Mouse (Mus musculus): ENCODE results near the gene Vangl1.
A peak's percentile ranks its signal among the peaks of the same experiment; 100 is the strongest.

Gene Vangl1

GRCm38 (mm10) chr3:102198446-102198845 lies 6.0 kb downstream of the Vangl1 start:
- no peak for DNase-seq (ENCODE audit: low spot score)

- DNase-seq (ENCODE audit: low spot score), result peak; percentile 75
Measured at GRCm38 (mm10) chr3:102197746-102198145, 6.7 kb downstream of the Vangl1 start.

GRCm38 (mm10) chr3:102197152-102197551 lies 7.3 kb downstream of the Vangl1 start:
- DNase-seq (ENCODE audit: low spot score), result no peak

GRCm38 (mm10) chr3:102196166-102196565 lies 8.3 kb downstream of the Vangl1 start:
- DNase-seq (ENCODE audit: low spot score), result no peak

GRCm38 (mm10) chr3:102195762-102196161 lies 8.7 kb downstream of the Vangl1 start:
- no peak for DNase-seq (ENCODE audit: low spot score)

GRCm38 (mm10) chr3:102194291-102195051 lies 10.0 kb downstream of the Vangl1 start:
- peak; percentile 54 for DNase-seq (ENCODE audit: low spot score)

- DNase-seq (ENCODE audit: low spot score), result peak; percentile 78
Measured at GRCm38 (mm10) chr3:102193488-102194290, 10.8 kb downstream of the Vangl1 start.

GRCm38 (mm10) chr3:102192621-102193020 lies 11.9 kb downstream of the Vangl1 start:
- no peak for DNase-seq (ENCODE audit: low spot score)

- DNase-seq (ENCODE audit: low spot score), result no peak
Measured at GRCm38 (mm10) chr3:102191575-102191974, 12.9 kb downstream of the Vangl1 start.

- DNase-seq (ENCODE audit: low spot score), result no peak
Measured at GRCm38 (mm10) chr3:102190642-102191041, 13.9 kb downstream of the Vangl1 start.

GRCm38 (mm10) chr3:102190015-102190414 lies 14.5 kb downstream of the Vangl1 start:
- peak; percentile 86 for DNase-seq (ENCODE audit: low spot score)

- peak; percentile 65 for DNase-seq (ENCODE audit: low spot score)
Measured at GRCm38 (mm10) chr3:102188972-102189371, 15.5 kb downstream of the Vangl1 start.

- no peak for DNase-seq (ENCODE audit: low spot score)
Measured at GRCm38 (mm10) chr3:102187401-102187800, 17.1 kb downstream of the Vangl1 start.

GRCm38 (mm10) chr3:102184721-102185120 lies 19.8 kb downstream of the Vangl1 start:
- DNase-seq (ENCODE audit: low spot score), result no peak

GRCm38 (mm10) chr3:102182601-102183000 lies 21.9 kb downstream of the Vangl1 start:
- DNase-seq (ENCODE audit: low spot score), result no peak

- DNase-seq (ENCODE audit: low spot score), result no peak
Measured at GRCm38 (mm10) chr3:102181191-102181590, 23.3 kb downstream of the Vangl1 start.

GRCm38 (mm10) chr3:102180746-102181145 lies 23.7 kb downstream of the Vangl1 start:
- no peak for DNase-seq (ENCODE audit: low spot score)

- DNase-seq (ENCODE audit: low spot score), result no peak
Measured at GRCm38 (mm10) chr3:102179869-102180268, 24.6 kb downstream of the Vangl1 start.

- DNase-seq (ENCODE audit: low spot score), result no peak
Measured at GRCm38 (mm10) chr3:102177837-102178615, 26.5 kb downstream of the Vangl1 start.

- DNase-seq (ENCODE audit: low spot score), result no peak
Measured at GRCm38 (mm10) chr3:102176116-102176515, 28.4 kb downstream of the Vangl1 start.

GRCm38 (mm10) chr3:102175701-102176100 lies 28.8 kb downstream of the Vangl1 start:
- DNase-seq (ENCODE audit: low spot score), result no peak

GRCm38 (mm10) chr3:102174118-102174865 lies 30.2 kb downstream of the Vangl1 start:
- DNase-seq (ENCODE audit: low spot score), result no peak
